In the genomic region with DNA sequence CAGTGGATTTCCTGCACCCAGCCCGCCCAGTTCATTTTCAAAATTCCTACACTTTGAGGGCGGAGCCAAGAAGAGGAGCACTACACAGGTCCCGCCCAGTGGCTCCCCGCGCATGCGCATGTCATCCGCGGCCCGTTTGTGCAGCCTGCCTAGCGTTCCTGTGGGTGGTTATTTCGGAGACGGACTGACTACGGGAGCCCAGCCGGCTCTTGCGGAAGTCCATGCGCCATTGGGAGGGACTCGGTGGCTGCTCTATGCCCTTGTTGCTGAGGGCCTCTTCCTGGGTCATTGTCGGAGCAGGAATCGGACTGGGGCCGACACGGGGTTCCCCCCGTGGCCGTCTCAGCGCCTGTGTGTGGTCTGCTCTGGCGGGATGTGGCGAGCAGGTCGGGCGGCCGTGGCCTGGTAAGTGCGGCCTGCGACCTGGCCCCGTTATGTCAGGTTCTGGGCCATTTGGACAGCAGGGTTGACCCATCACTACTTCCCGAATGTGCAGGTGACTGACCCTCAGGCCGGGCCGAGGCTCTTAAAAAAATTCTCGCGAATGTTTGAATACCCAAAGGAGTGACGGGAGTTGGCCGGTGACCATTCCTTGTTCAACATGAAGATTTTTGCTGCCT, we compare ENCODE assay signal across 8 mouse cellular contexts. TPM values are rescaled to one million over a fixed set of nuclear protein-coding genes. Genes with fewer than 3 reads are reported as not detected.
DNase-seq lines count a peak whose midpoint lies in the region; ATAC-seq lines count a peak whose summit lies in the region.

Gene Opa1, plus strand, starts transcription at position 168 of the 620 bp plus-strand sequence.

- DNase-seq in adrenal gland, adult (ENCODE audit: inconsistent age in 2 of 2, low spot score in 1 of 2) = peak; percentile 97 to 100
- peak; percentile 97 for DNase-seq in embryo, embryonic 10.5 days (ENCODE audit: low spot score)
- DNase-seq in gastrocnemius, postnatal 14 days = peak; percentile 94
- peak; percentile 97 for DNase-seq in left cerebral cortex, postnatal 10 days (ENCODE audit: extremely low spot score in 1 of 2, low spot score in 2 of 2)
- DNase-seq in right cerebral cortex, postnatal 25 days = peak; percentile 96
- peak; percentile 98 for DNase-seq in urinary bladder, postnatal 4 days (ENCODE audit: low spot score in 2 of 2)

- intact Hi-C loops in gastrocnemius, postnatal 14 days (cut with DNase I; ENCODE audit: low total_unique reads) = no loop called here
- intact Hi-C loops in left cerebral cortex, postnatal 10 days (cut with DNase I) = loop anchor here (5.0 kb wide), 1 partner anchor 742 kb away; no protein-coding TSS in a partner anchor

- ATAC-seq in inflammation-experienced regulatory T-cells, adult 6 months = peak; percentile 97
- peak; percentile 99 for ATAC-seq in megakaryocyte-erythroid progenitor cell, adult 5-6 weeks (replicated peaks; ENCODE audit: low FRiP score, low TSS enrichment, poor library complexity, severe bottlenecking)

RNA-seq across cellular contexts. Expression of gene Opa1, which starts in this region (rescaled TPM):
- total RNA-seq in gastrocnemius, postnatal 14 days (2021) = 10 to 100 TPM; 64.3 to 81.7 TPM
- 10 to 100 TPM; 20.3 to 27.0 (median 23.1) TPM for polyA plus RNA-seq in inflammation-experienced regulatory T-cells, adult 6 months (2017; shearing (Covaris generic))
- total RNA-seq in left cerebral cortex, postnatal 10 days (2021) = 100 to 1,000 TPM; 115 to 119 TPM
- total RNA-seq in megakaryocyte-erythroid progenitor cell, adult 5-6 weeks (2014; fragmentation: Nextera tagmentation) = 54.8 and 58.0 TPM in 2 replicates
- total RNA-seq in megakaryocyte-erythroid progenitor cell, adult 5-6 weeks (2017) = 92.9 and 118 TPM in 2 replicates

Comparison
In these comparisons a context has a peak if more than half of its experiments do, and no peak if none do; other contexts are left out.
1. Peak in every context shown above with its lines: DNase-seq and ATAC-seq.